Mouse (Mus musculus): ENCODE data around the gene Kcne3. TPM values are rescaled to one million over a fixed set of nuclear protein-coding genes. Genes with fewer than 3 reads are reported as not detected.

The Kcne3 gene
- 1.1 and 1.3 TPM in 2 replicates for polyA plus RNA-seq (2015; fragmentation: Nextera tagmentation; extraction: Ambion mirVana)

GRCm38 (mm10) chr7:100176269-100176668, at the start of gene Kcne3:
Gene Kcne3, plus strand, starts transcription at chr7:100176502.
- H3K9ac ChIP-seq (replicated peaks; ENCODE audit: low read depth, low read length) = no peak within 1 kb of the TSS
- H3K27me3 ChIP-seq (replicated peaks; ENCODE audit: control insufficient read depth, insufficient read depth, low read length) = peaks cover 24% of the 10 kb centered on the region

DNA sequence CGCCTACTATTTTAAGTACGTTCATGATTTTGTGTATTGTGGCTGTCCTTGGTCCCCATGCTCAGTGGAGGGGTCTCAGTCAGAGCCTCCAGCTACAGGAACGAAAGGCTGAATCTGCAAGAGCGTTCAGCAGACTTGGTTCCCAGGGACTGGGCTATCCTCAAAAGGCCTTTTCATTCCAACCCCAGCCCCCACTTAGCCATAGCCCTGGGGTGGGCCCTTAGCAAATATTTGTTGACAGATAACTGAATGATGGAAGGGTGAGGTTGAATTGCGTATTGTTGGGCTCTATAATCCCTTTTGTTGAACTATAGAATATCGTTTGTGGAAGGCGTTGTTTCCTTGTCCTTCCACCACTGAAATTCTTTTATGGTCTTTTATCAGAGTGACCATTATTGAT, 49.8 kb upstream of the Kcne3 start:
- no peak overlapping the region for H3K4me2 ChIP-seq (ENCODE audit: low read length)
- H3K36me3 ChIP-seq (ENCODE audit: control insufficient read depth, insufficient read depth) = no peaks in the 10 kb centered on the region
- ATAC-seq = no peak
- H3K4me1 ChIP-seq (replicated peaks; ENCODE audit: control insufficient read depth, insufficient read depth, low read length) = no peaks in the 10 kb centered on the region
- no peak overlapping the region for H3K27ac ChIP-seq (ENCODE audit: low read length)
- H3K9ac ChIP-seq (replicated peaks; ENCODE audit: low read depth, low read length) = no peak overlapping the region
- H3K4me3 ChIP-seq (replicated peaks; ENCODE audit: low read length) = no peak overlapping the region
- H3K9me3 ChIP-seq (ENCODE audit: control insufficient read depth, low read length) = no peaks in the 10 kb centered on the region
- H3K27me3 ChIP-seq (replicated peaks; ENCODE audit: control insufficient read depth, insufficient read depth, low read length) = no peaks in the 10 kb centered on the region
- 72% methylated on average over 7 of the region's 7 CpGs for WGBS

More at GRCm38 (mm10) chr7:100176269-100176668, at the start of gene Kcne3:
- ATAC-seq = no peak
- 89% methylated on average over 3 of the region's 3 CpGs for WGBS
- Histone ChIP-seq H3K4me1 (replicated peaks; ENCODE audit: control insufficient read depth, insufficient read depth, low read length) (peaks cover 13% of the 10 kb centered on the region), H3K4me3 (replicated peaks; ENCODE audit: low read length) (no peak within 1 kb of the TSS), H3K4me2 (ENCODE audit: low read length) (no peak within 1 kb of the TSS), H3K36me3 (ENCODE audit: control insufficient read depth, insufficient read depth) (no peaks in the 10 kb centered on the region), H3K27ac (ENCODE audit: low read length) (no peak within 1 kb of the TSS), H3K9me3 (ENCODE audit: control insufficient read depth, low read length) (no peaks in the 10 kb centered on the region)

DNA sequence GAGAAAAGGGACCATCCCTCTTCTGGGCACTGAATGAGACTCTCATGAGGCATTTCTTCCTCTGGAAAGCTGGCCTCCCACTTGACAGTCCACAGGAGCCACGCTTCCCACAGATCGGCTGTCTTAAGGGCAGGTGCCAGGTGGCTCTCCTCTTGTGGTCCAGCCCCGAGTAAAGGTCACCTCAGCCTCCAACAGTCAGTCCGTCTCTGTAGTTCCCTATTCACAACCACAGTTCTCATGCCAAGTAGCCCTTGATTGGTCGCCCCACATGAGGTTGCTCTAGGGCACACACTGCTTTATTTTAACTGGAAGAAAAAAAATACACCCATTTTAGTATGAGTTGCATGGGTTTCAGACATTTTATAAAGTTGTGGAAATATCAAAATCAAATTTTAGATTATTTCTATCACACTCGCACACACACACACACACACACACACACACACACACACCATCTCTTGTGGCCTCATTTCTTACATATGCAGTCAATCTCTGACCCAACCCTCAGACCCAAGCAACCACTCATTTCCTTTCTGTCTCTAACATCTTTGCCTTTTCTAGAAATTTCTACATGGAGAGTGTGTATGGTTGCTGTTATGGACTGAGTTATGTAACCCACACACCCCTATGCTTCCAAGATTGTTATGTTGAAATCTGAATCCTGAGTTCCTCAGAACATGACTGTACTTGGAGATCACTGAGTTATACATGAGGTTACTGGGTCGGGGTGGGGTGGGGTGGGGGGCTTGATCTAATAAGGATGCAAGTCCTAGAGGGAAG, 47.9 kb upstream of the Kcne3 start:
- no peak for ATAC-seq
- Histone ChIP-seq H3K36me3 (ENCODE audit: control insufficient read depth, insufficient read depth) (no peaks in the 10 kb centered on the region), H3K4me2 (ENCODE audit: low read length) (no peak overlapping the region), H3K27ac (ENCODE audit: low read length) (no peak overlapping the region), H3K4me3 (replicated peaks; ENCODE audit: low read length) (no peak overlapping the region), H3K9ac (replicated peaks; ENCODE audit: low read depth, low read length) (no peak overlapping the region), H3K27me3 (replicated peaks; ENCODE audit: control insufficient read depth, insufficient read depth, low read length) (no peaks in the 10 kb centered on the region), H3K9me3 (ENCODE audit: control insufficient read depth, low read length) (no peaks in the 10 kb centered on the region), H3K4me1 (replicated peaks; ENCODE audit: control insufficient read depth, insufficient read depth, low read length) (no peaks in the 10 kb centered on the region)
- 87% methylated on average over 7 of the region's 7 CpGs for WGBS

- 77% methylated on average over 6 of the region's 6 CpGs for WGBS
- no peaks in the 10 kb centered on the region for H3K9me3 ChIP-seq (ENCODE audit: control insufficient read depth, low read length)
- H3K4me2 ChIP-seq (ENCODE audit: low read length) = no peak overlapping the region
- ATAC-seq = no peak
- H3K36me3 ChIP-seq (ENCODE audit: control insufficient read depth, insufficient read depth) = no peaks in the 10 kb centered on the region
- H3K27me3 ChIP-seq (replicated peaks; ENCODE audit: control insufficient read depth, insufficient read depth, low read length) = no peaks in the 10 kb centered on the region
- H3K4me3 ChIP-seq (replicated peaks; ENCODE audit: low read length) = no peak overlapping the region
- H3K9ac ChIP-seq (replicated peaks; ENCODE audit: low read depth, low read length) = no peak overlapping the region
- H3K27ac ChIP-seq (ENCODE audit: low read length) = no peak overlapping the region
- H3K4me1 ChIP-seq (replicated peaks; ENCODE audit: control insufficient read depth, insufficient read depth, low read length) = no peaks in the 10 kb centered on the region
These were observed 45.7 kb upstream of the Kcne3 start for GRCm38 (mm10) chr7:100130592-100130991.

DNA sequence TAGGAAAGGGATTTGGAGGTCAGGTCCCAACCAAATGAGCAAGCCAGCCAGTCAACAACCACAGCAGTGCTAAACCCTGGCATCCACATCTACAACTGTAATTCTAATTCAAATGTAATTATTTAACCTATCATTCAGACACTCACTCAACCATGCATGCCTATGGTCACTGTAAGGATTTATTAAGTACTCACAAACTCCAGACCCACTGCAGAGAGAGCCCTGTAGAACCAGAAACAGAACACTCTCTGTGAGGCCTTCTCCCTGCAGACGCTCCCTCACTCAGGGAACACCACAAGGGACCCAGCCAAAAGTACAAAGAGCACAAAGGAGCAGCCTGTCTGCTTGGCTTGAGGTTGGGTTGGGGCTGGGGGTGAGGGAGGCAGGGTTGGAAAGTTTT, 43.9 kb upstream of the Kcne3 start:
- Histone ChIP-seq H3K4me1 (replicated peaks; ENCODE audit: control insufficient read depth, insufficient read depth, low read length) (no peaks in the 10 kb centered on the region), H3K9ac (replicated peaks; ENCODE audit: low read depth, low read length) (no peak overlapping the region), H3K4me3 (replicated peaks; ENCODE audit: low read length) (no peak overlapping the region), H3K9me3 (ENCODE audit: control insufficient read depth, low read length) (no peaks in the 10 kb centered on the region), H3K4me2 (ENCODE audit: low read length) (no peak overlapping the region), H3K27ac (ENCODE audit: low read length) (no peak overlapping the region), H3K27me3 (replicated peaks; ENCODE audit: control insufficient read depth, insufficient read depth, low read length) (no peaks in the 10 kb centered on the region), H3K36me3 (ENCODE audit: control insufficient read depth, insufficient read depth) (no peaks in the 10 kb centered on the region)
- no peak for ATAC-seq
- WGBS = 37% methylated on average over 1 of the region's 1 CpGs

- WGBS = 88% methylated on average over 9 of the region's 9 CpGs
- Histone ChIP-seq H3K4me2 (ENCODE audit: low read length) (no peak overlapping the region), H3K4me1 (replicated peaks; ENCODE audit: control insufficient read depth, insufficient read depth, low read length) (no peaks in the 10 kb centered on the region), H3K36me3 (ENCODE audit: control insufficient read depth, insufficient read depth) (no peaks in the 10 kb centered on the region), H3K27ac (ENCODE audit: low read length) (no peak overlapping the region), H3K9me3 (ENCODE audit: control insufficient read depth, low read length) (no peaks in the 10 kb centered on the region), H3K4me3 (replicated peaks; ENCODE audit: low read length) (no peak overlapping the region), H3K9ac (replicated peaks; ENCODE audit: low read depth, low read length) (no peak overlapping the region), H3K27me3 (replicated peaks; ENCODE audit: control insufficient read depth, insufficient read depth, low read length) (no peaks in the 10 kb centered on the region)
- no peak for ATAC-seq
These were observed 39.3 kb upstream of the Kcne3 start for GRCm38 (mm10) chr7:100137038-100137437.

GRCm38 (mm10) chr7:100138075-100138474, 38.2 kb upstream of the Kcne3 start:
- H3K27me3 ChIP-seq (replicated peaks; ENCODE audit: control insufficient read depth, insufficient read depth, low read length) = no peaks in the 10 kb centered on the region
- no peak overlapping the region for H3K27ac ChIP-seq (ENCODE audit: low read length)
- H3K9ac ChIP-seq (replicated peaks; ENCODE audit: low read depth, low read length) = no peak overlapping the region
- WGBS = 90% methylated on average over 4 of the region's 4 CpGs
- ATAC-seq = no peak
- no peaks in the 10 kb centered on the region for H3K9me3 ChIP-seq (ENCODE audit: control insufficient read depth, low read length)
- no peak overlapping the region for H3K4me2 ChIP-seq (ENCODE audit: low read length)
- H3K4me3 ChIP-seq (replicated peaks; ENCODE audit: low read length) = no peak overlapping the region
- H3K4me1 ChIP-seq (replicated peaks; ENCODE audit: control insufficient read depth, insufficient read depth, low read length) = no peaks in the 10 kb centered on the region
- H3K36me3 ChIP-seq (ENCODE audit: control insufficient read depth, insufficient read depth) = no peaks in the 10 kb centered on the region

DNA sequence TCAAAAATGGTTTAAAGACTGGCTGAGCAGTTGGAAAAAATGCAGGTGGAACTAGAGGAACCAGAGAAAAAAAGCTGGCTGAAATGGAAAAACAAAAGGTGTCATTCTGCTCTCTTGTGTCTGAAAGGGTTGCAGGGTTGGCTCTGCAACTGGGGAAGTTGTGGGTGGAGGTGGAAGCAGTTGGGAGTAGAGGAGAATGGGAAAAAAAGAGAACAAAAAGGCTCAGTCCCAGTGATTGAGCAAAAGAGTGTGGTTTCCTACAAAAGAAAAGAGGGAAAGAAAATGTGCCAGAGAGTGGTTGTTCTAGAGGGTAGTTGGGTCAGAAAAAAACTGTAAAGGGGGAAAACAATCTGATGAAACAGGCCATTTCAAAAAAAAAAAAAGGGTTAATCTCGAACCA, 35.7 kb upstream of the Kcne3 start:
- no peak overlapping the region for H3K9ac ChIP-seq (replicated peaks; ENCODE audit: low read depth, low read length)
- H3K27me3 ChIP-seq (replicated peaks; ENCODE audit: control insufficient read depth, insufficient read depth, low read length) = no peaks in the 10 kb centered on the region
- H3K4me3 ChIP-seq (replicated peaks; ENCODE audit: low read length) = no peak overlapping the region
- ATAC-seq = no peak
- H3K36me3 ChIP-seq (ENCODE audit: control insufficient read depth, insufficient read depth) = no peaks in the 10 kb centered on the region
- 67% methylated on average over 1 of the region's 1 CpGs for WGBS
- no peak overlapping the region for H3K27ac ChIP-seq (ENCODE audit: low read length)
- H3K9me3 ChIP-seq (ENCODE audit: control insufficient read depth, low read length) = no peaks in the 10 kb centered on the region
- no peak overlapping the region for H3K4me2 ChIP-seq (ENCODE audit: low read length)
- no peaks in the 10 kb centered on the region for H3K4me1 ChIP-seq (replicated peaks; ENCODE audit: control insufficient read depth, insufficient read depth, low read length)

DNA sequence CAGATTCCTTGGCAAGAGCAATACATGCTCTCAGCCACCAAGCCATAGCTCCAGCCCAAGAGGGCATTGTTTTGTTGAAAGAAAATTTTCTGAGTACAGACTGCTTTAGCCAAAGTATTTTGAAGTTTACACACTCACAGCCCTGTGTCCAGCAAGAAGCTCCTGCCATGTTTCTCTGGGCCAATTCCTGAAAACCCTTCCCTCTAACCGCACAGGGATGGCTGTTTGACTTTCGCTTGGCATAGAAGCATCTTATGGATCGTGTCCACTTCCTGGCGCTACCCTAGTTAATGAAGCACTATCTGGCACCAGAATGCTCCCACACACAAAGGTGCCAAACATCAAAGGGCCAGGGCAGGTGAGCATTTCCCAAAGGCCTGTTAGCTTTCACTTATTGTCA, 27.7 kb upstream of the Kcne3 start:
- H3K4me2 ChIP-seq (ENCODE audit: low read length) = no peak overlapping the region

DNA sequence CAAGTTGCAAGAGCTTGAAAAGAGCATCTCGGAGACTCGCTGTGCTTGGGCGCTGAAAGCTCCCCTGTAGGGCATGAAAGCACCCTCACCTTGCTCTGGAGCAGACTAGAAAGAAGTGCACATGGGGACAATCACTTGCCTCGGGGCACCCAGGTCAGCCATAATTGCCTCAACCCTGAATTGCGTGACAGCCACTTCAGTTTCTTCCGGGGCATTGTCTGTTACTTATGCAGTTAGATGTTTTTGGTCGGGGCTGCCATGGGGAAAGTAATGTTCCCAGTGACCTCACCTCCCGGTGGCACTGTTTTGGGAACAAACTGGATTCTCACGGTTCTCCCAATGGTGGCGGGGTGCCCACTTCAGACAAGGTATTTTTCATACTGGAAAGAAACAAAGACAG, 26.2 kb upstream of the Kcne3 start:
- Histone ChIP-seq H3K9me3 (ENCODE audit: control insufficient read depth, low read length) (no peaks in the 10 kb centered on the region), H3K4me2 (ENCODE audit: low read length) (no peak overlapping the region), H3K36me3 (ENCODE audit: control insufficient read depth, insufficient read depth) (no peaks in the 10 kb centered on the region), H3K27ac (ENCODE audit: low read length) (no peak overlapping the region), H3K9ac (replicated peaks; ENCODE audit: low read depth, low read length) (no peak overlapping the region), H3K4me3 (replicated peaks; ENCODE audit: low read length) (no peak overlapping the region), H3K27me3 (replicated peaks; ENCODE audit: control insufficient read depth, insufficient read depth, low read length) (no peaks in the 10 kb centered on the region), H3K4me1 (replicated peaks; ENCODE audit: control insufficient read depth, insufficient read depth, low read length) (no peaks in the 10 kb centered on the region)
- 53% methylated on average over 10 of the region's 10 CpGs for WGBS
- ATAC-seq = no peak

More for the DNA sequence above, 27.7 kb upstream of the Kcne3 start:
- H3K4me3 ChIP-seq (replicated peaks; ENCODE audit: low read length) = no peak overlapping the region
- WGBS = 89% methylated on average over 4 of the region's 4 CpGs
- no peaks in the 10 kb centered on the region for H3K4me1 ChIP-seq (replicated peaks; ENCODE audit: control insufficient read depth, insufficient read depth, low read length)
- ATAC-seq = no peak
- no peak overlapping the region for H3K27ac ChIP-seq (ENCODE audit: low read length)
- H3K9ac ChIP-seq (replicated peaks; ENCODE audit: low read depth, low read length) = no peak overlapping the region
- no peaks in the 10 kb centered on the region for H3K27me3 ChIP-seq (replicated peaks; ENCODE audit: control insufficient read depth, insufficient read depth, low read length)
- no peaks in the 10 kb centered on the region for H3K9me3 ChIP-seq (ENCODE audit: control insufficient read depth, low read length)
- no peaks in the 10 kb centered on the region for H3K36me3 ChIP-seq (ENCODE audit: control insufficient read depth, insufficient read depth)
